Mouse (Mus musculus) erythroblast, embryonic 14.5 days (primary cell): ENCODE results near the gene Hist1h1e.

Experiments
- GATA1 ChIP-seq: IDR thresholded peaks from 2 replicates; pipeline ENCODE4 v1.6.1; 2012; ENCODE audit warnings: low read length, inconsistent platforms, mixed read lengths
- TAL1 ChIP-seq: IDR thresholded peaks from 3 replicates; pipeline ENCODE4 v1.6.1; 2012; ENCODE audit warnings: low read length, inconsistent platforms, mixed read lengths

GRCm38 (mm10) chr13:23572218-23573033 is 49.9 kb downstream of the Hist1h1e start:
- no peak for TF ChIP-seq GATA1
- no peak for TF ChIP-seq TAL1
